ENCODE assay signal across 11 mouse cellular contexts in genomic region chr12:93991531-93991930, GRCm38 (mm10).
"Had no signal": no experiment of that assay in that cellular context is flagged by ENCODE, and none has a peak within 500 bp of the region (broad histone marks: within the 10 kb centered on the region; RNA-seq: fewer than 3 reads in every experiment).

No protein-coding gene starts in this region.

- ATAC-seq: liver, postnatal 0 days; lung, postnatal 0 days; midbrain, embryonic 16.5 days had no signal

- DNase-seq: kidney, adult 11 months; kidney, adult 8-10 months; kidney, postnatal 10 days; kidney, postnatal 36 days; layer of hippocampus, postnatal 36 days; liver, postnatal 0 days; lung, embryonic 14.5 days; spleen, adult 18-20 months; thymus, postnatal 25 days had no signal
